Mouse (Mus musculus) kidney, embryonic 15.5 days (tissue): ENCODE measurements around the gene Dhx33. TPM values are rescaled to one million over a fixed set of nuclear protein-coding genes. Genes with fewer than 3 reads are reported as not detected.

Experiments
- ATAC-seq: fragments of 200-750 bp; cut with Nextera tagmentation; replicated peaks from 2 replicates; pipeline ENCODE4 v1.8.0; 2017; ENCODE audit warnings: moderate TSS enrichment; ENCODE audit not compliant: low FRiP score
- H3K27ac ChIP-seq: fragments of 300-500 bp; sonication (generic); 2 replicates; pipeline ENCODE4 v1.5.1; 2015; ENCODE audit warnings: mild to moderate bottlenecking, inconsistent platforms
- H3K27me3 ChIP-seq: fragments of 300-500 bp; sonication (generic); 2 replicates; pipeline ENCODE4 v1.6.1; 2015; ENCODE audit warnings: inconsistent platforms
- H3K36me3 ChIP-seq: fragments of 300-500 bp; sonication (generic); 2 replicates; pipeline ENCODE4 v1.6.1; 2015; ENCODE audit warnings: inconsistent platforms
- H3K4me1 ChIP-seq: fragments of 300-500 bp; sonication (generic); 2 replicates; pipeline ENCODE4 v1.6.1; 2015; ENCODE audit warnings: inconsistent platforms
- H3K4me2 ChIP-seq: fragments of 300-500 bp; sonication (generic); 2 replicates; pipeline ENCODE4 v1.6.1; 2015; ENCODE audit warnings: moderate library complexity, mild to moderate bottlenecking, inconsistent platforms
- H3K4me3 ChIP-seq: fragments of 300-500 bp; sonication (generic); replicated peaks from 2 replicates; pipeline ENCODE4 v1.5.1; 2015; ENCODE audit warnings: mild to moderate bottlenecking, inconsistent platforms
- H3K9ac ChIP-seq: fragments of 300-500 bp; sonication (generic); 2 replicates; pipeline ENCODE4 v1.6.1; 2015; ENCODE audit warnings: mild to moderate bottlenecking, inconsistent platforms
- H3K9me3 ChIP-seq: fragments of 300-500 bp; sonication (generic); replicated peaks from 2 replicates; pipeline ENCODE4 v1.6.1; 2016; ENCODE audit warnings: inconsistent platforms
- WGBS: fragments of 180-500 bp; shearing (Covaris S2); methylation state at CpG from one replicate; pipeline ENCODE4 v1.1.7; 2015; ENCODE audit warnings: mixed read lengths; 5-methylcytosine and 5-hydroxymethylcytosine counted together
- polyA plus RNA-seq: library from polyadenylated mRNA; unstranded; fragments of >200 nt; fragmentation: Nextera tagmentation; extraction: Ambion mirVana; gene quantifications from 2 replicates; pipeline ENCODE4 v1.2.1, GENCODE M21; 2015

Dhx33 gene
- polyA plus RNA-seq, 1 experiment from 2014 or later = 22.1 TPM

DNA sequence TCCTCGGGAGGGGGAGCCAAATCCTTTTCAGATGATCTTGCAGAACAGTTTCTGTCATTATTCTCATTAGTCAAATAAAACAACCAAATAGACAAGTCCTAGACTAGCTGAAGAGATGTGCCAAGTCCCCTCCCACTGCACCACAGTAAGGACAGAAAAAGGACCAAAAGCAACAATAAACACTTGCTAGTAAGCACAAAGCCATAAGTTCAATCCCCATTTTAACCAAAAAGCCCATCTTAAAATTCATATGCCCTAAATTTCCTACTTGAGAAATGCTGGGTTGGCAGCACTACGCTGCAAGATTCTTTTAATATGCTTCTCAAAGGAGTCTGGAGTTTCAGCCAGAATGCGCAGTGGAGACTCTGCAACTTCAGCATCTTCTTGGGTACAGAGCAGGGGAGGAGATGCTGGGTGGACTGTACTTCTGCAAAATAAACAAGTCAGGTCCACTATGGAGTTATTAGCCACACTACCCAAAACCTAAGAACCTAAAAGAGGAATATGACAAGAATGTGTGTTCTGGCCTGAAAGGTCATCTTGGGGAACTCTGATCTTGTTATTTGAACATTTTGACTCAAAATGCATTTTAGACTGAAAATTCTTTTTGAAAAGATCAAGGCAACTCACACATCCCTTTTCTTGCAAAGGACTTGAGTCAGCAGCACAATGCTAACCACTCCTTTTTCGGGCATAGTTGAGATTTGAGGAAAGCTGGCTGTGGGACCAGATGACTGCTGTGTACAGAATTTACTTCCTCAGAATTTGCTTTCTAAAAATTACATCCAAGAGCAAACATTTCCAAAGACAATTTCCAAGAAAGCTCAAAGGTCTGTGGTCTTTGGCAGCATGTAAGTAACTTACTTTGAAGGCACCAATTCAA, 59.1 kb downstream of the Dhx33 start:
- ATAC-seq = no peak
- Histone ChIP-seq H3K36me3 (peaks cover 96% of the 10 kb centered on the region), H3K4me2 (no peak overlapping the region), H3K9ac (no peak overlapping the region), H3K4me3 (no peak overlapping the region), H3K4me1 (no peaks in the 10 kb centered on the region), H3K9me3 (no peaks in the 10 kb centered on the region), H3K27me3 (no peaks in the 10 kb centered on the region), H3K27ac (no peak overlapping the region)
- WGBS = 94% methylated on average over 4 of the region's 4 CpGs

DNA sequence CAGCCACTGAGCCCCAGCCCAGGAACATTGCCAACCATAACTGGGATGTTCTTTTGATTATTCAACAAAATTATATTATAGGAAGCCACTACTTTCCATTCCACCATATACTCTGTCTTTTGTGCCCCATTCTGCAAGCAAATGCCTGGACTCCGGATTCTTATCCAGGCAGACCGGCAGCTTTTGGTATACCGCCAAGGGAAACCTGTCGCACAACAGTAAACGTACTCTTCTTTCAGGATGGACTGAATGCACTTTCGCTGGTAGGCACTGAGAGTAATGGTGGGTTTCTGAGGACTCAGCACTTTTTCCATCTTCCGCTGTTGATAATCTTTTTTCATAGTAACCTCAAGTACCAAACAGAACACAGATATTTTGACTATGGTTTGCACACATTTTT, 60.6 kb downstream of the Dhx33 start:
- Histone ChIP-seq H3K4me1 (no peaks in the 10 kb centered on the region), H3K27ac (no peak overlapping the region), H3K4me2 (no peak overlapping the region), H3K9me3 (no peaks in the 10 kb centered on the region), H3K9ac (no peak overlapping the region), H3K36me3 (peaks cover 96% of the 10 kb centered on the region), H3K4me3 (no peak overlapping the region), H3K27me3 (no peaks in the 10 kb centered on the region)
- WGBS = 92% methylated on average over 7 of the region's 7 CpGs
- no peak for ATAC-seq

DNA sequence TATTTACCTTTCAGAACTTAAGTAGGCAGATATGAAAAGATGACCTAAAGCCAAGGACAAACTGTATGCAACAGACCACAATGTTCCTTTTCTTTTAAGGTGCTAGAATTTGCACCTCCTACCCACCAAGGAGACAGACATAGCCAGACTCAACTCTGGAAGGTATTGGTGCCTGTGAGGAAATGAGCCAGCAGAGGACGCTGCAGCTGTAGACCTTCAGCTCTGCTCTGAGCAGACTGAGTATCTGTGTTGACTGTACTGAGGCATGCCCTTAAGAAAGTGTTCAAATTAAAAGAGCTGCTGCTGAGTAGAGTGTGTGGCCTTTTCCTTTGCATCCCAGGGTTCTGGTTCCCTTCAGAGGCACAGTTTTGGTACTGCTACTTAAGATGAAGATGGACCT, 61.6 kb downstream of the Dhx33 start:
- no peaks in the 10 kb centered on the region for H3K4me1 ChIP-seq
- WGBS = 88% methylated on average over 1 of the region's 1 CpGs
- ATAC-seq = no peak
- no peak overlapping the region for H3K4me2 ChIP-seq
- H3K27ac ChIP-seq = no peak overlapping the region
- H3K9me3 ChIP-seq = no peaks in the 10 kb centered on the region
- no peaks in the 10 kb centered on the region for H3K27me3 ChIP-seq
- H3K9ac ChIP-seq = no peak overlapping the region
- H3K36me3 ChIP-seq = peaks cover 97% of the 10 kb centered on the region
- H3K4me3 ChIP-seq = no peak overlapping the region

DNA sequence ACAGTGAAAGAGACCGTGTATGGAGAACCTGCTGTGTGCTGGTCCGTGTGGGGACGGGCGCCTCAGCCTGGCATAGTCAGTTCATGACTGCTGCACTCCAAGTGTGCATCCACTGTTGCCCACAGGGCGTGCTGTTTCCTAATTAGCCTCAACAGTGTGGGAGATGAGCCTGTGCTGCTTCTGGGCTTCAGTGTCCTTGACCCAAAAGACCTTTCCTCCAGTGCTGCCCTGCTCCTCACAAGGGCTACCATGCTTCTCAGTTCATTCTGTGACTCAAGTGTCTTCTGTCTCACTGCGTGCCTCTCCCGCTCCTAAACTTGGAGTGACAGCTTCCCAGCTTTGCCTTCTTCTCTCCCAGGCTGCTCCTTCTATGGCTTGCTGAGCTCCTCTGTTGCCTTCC, 68.9 kb downstream of the Dhx33 start:
- 91% methylated on average over 7 of the region's 7 CpGs for WGBS
- no peak overlapping the region for H3K9ac ChIP-seq
- no peak overlapping the region for H3K4me2 ChIP-seq
- no peak overlapping the region for H3K4me3 ChIP-seq
- no peak for ATAC-seq
- H3K4me1 ChIP-seq = no peaks in the 10 kb centered on the region
- H3K27ac ChIP-seq = no peak overlapping the region
- H3K27me3 ChIP-seq = no peaks in the 10 kb centered on the region
- peaks cover 71% of the 10 kb centered on the region for H3K36me3 ChIP-seq
- H3K9me3 ChIP-seq = no peaks in the 10 kb centered on the region

Other genes with a start within 250 kb of the Dhx33 start
- 6.8 and 8.1 TPM in 2 replicates for gene Zfp3, start 240.2 kb downstream of the Dhx33 start, polyA plus RNA-seq
- gene Scimp, start 191.9 kb downstream of the Dhx33 start, polyA plus RNA-seq = 0.25 TPM in 1 of 2 replicates, not detected in the other
- gene Rabep1, start 159.7 kb downstream of the Dhx33 start, polyA plus RNA-seq = 36.5 and 36.8 TPM in 2 replicates
- gene Nup88, start 34.5 kb downstream of the Dhx33 start, polyA plus RNA-seq = 128 and 131 TPM in 2 replicates
- 68.3 and 76.2 TPM in 2 replicates for gene Rpain, start 34.2 kb downstream of the Dhx33 start, polyA plus RNA-seq
- 286 and 311 TPM in 2 replicates for gene C1qbp, start 21.4 kb downstream of the Dhx33 start, polyA plus RNA-seq
- 41.1 and 43.8 TPM in 2 replicates for gene Mis12, start 15.2 kb upstream of the Dhx33 start, polyA plus RNA-seq
- 47.6 and 48.1 TPM in 2 replicates for gene Derl2, start 15.4 kb upstream of the Dhx33 start, polyA plus RNA-seq
- 57.7 and 69.4 TPM in 2 replicates for gene 6330403K07Rik, start 29.1 kb upstream of the Dhx33 start, polyA plus RNA-seq
- gene Nlrp1a, start 140.3 kb upstream of the Dhx33 start, polyA plus RNA-seq = 0.09 and 0.21 TPM in 2 replicates
- gene Nlrp1b, start 226.3 kb upstream of the Dhx33 start, polyA plus RNA-seq = not detected in 2 replicates